Mouse (Mus musculus): ENCODE data around the gene Hoxb4. TPM values are rescaled to one million over a fixed set of nuclear protein-coding genes. Genes with fewer than 3 reads are reported as not detected.
A peak's percentile ranks its signal among the peaks of the same experiment; 100 is the strongest.

Hoxb4 gene
- total and polyA plus RNA-seq, 3 experiments, result 2.7 to 5.5 (median 3.3) TPM

GRCm38 (mm10) chr11:96316696-96317607 is 1.1 kb upstream of the Hoxb4 start:
- no peaks in the 10 kb centered on the region for H3K9me3 ChIP-seq (replicated peaks; ENCODE audit: low read length)
- in situ Hi-C loops (cut with MboI; ENCODE audit: low pct_ligation_motif_present, low pct_unique_long_range_greater_than_20kb, low sequenced_read_pairs) (loop anchor here (25.0 kb wide), 1 partner anchor 220 kb away; no protein-coding TSS in a partner anchor), dilution Hi-C loops (cut with MboI; ENCODE audit: extremely low pct_ligation_motif_present, extremely low pct_unique_long_range_greater_than_20kb, low sequenced_read_pairs) (no loop called here)
- no peak overlapping the region for H3K4me2 ChIP-seq (ENCODE audit: insufficient read depth, low read depth, poor library complexity, severe bottlenecking)
- DNase-seq (ENCODE audit: extremely low read depth), result no peak
- H3K9ac ChIP-seq (ENCODE audit: insufficient read depth, low read depth), result no peak overlapping the region
- H3K4me3 ChIP-seq (replicated peaks in 1 of 3; ENCODE audit: low read depth in 2 of 3, low read length in 2 of 3, poor library complexity in 1 of 3), result no peak overlapping the region
- peaks cover 4 to 16% of the 10 kb centered on the region in 2 experiments; a peak in 2 of 4 replicates for H3K4me1 ChIP-seq (ENCODE audit: control insufficient read depth in 1 of 2, insufficient read depth in 2 of 2)
- peaks cover 0 to 11% of the 10 kb centered on the region in 2 experiments for H3K36me3 ChIP-seq (replicated peaks in 1 of 2; ENCODE audit: control insufficient read depth in 1 of 2, insufficient read depth in 1 of 2, low read length in 1 of 2)
- H3K27ac ChIP-seq (ENCODE audit: insufficient read depth, low read depth), result no peak overlapping the region
- TF ChIP-seq SIN3A (IDR thresholded peaks at IDR 0.05; ENCODE audit: low read length) (no peak), ETS1 (conservative IDR thresholded peaks at IDR 0.05; ENCODE audit: low read depth, low read length) (no peak), TBP (conservative IDR thresholded peaks at IDR 0.05; ENCODE audit: low read depth, low read length) (no peak), JUND (conservative IDR thresholded peaks at IDR 0.05; ENCODE audit: low read depth, low read length) (no peak), RAD21 (IDR thresholded peaks at IDR 0.05; ENCODE audit: low read depth, low read length) (no peak), ELF1 (IDR thresholded peaks at IDR 0.05; ENCODE audit: low read depth, low read length) (no peak), NRF1 (IDR thresholded peaks at IDR 0.05; ENCODE audit: low read depth, low read length) (no peak)
- no peaks in the 10 kb centered on the region for H3K79me2 ChIP-seq (replicated peaks; ENCODE audit: control insufficient read depth, extremely low read depth, insufficient read depth, poor library complexity, severe bottlenecking)
- peaks cover 38% of the 10 kb centered on the region for H3K27me3 ChIP-seq (replicated peaks)

- Histone ChIP-seq H3K4me1 (ENCODE audit: control insufficient read depth in 1 of 2, insufficient read depth in 2 of 2) (peaks cover 4 to 15% of the 10 kb centered on the region in 2 experiments; a peak in 2 of 4 replicates), H3K27ac (ENCODE audit: insufficient read depth, low read depth) (no peak overlapping the region), H3K79me2 (replicated peaks; ENCODE audit: control insufficient read depth, extremely low read depth, insufficient read depth, poor library complexity, severe bottlenecking) (no peaks in the 10 kb centered on the region), H3K4me3 (replicated peaks in 1 of 3; ENCODE audit: low read depth in 2 of 3, low read length in 2 of 3, poor library complexity in 1 of 3) (peak overlapping the region; percentile 76 to 98 (median 82)), H3K36me3 (replicated peaks in 1 of 2; ENCODE audit: control insufficient read depth in 1 of 2, insufficient read depth in 1 of 2, low read length in 1 of 2) (peaks cover 0 to 11% of the 10 kb centered on the region in 2 experiments), H3K9me3 (replicated peaks; ENCODE audit: low read length) (no peaks in the 10 kb centered on the region), H3K4me2 (ENCODE audit: insufficient read depth, low read depth, poor library complexity, severe bottlenecking) (peak overlapping the region; percentile 81), H3K27me3 (replicated peaks) (peaks cover 24% of the 10 kb centered on the region), H3K9ac (ENCODE audit: insufficient read depth, low read depth) (peak overlapping the region; percentile 96)
- in situ Hi-C loops (cut with MboI; ENCODE audit: low pct_ligation_motif_present, low pct_unique_long_range_greater_than_20kb, low sequenced_read_pairs) (loop anchor here (25.0 kb wide), 1 partner anchor 219 kb away; no protein-coding TSS in a partner anchor), dilution Hi-C loops (cut with MboI; ENCODE audit: extremely low pct_ligation_motif_present, extremely low pct_unique_long_range_greater_than_20kb, low sequenced_read_pairs) (no loop called here)
- peak; percentile 95 for DNase-seq (ENCODE audit: extremely low read depth)
- TF ChIP-seq TBP (conservative IDR thresholded peaks at IDR 0.05; ENCODE audit: low read depth, low read length), result peak; percentile 83
- no peak for TF ChIP-seq ZC3H11A (IDR thresholded peaks at IDR 0.05; ENCODE audit: low read depth, low read length)
- peak; percentile 65; the same call in 1 of the 2 replicates for TF ChIP-seq MAZ (IDR thresholded peaks at IDR 0.05; ENCODE audit: low read depth, low read length)
- TF ChIP-seq KAT2A (IDR thresholded peaks at IDR 0.05; ENCODE audit: insufficient replicate concordance, low read length), result no peak
- TF ChIP-seq USF1 (IDR thresholded peaks at IDR 0.05; ENCODE audit: low read depth, low read length), result peak; percentile 96
- TF ChIP-seq ELF1 (IDR thresholded peaks at IDR 0.05; ENCODE audit: low read depth, low read length), result peak; percentile 89
- TF ChIP-seq PAX5 (IDR thresholded peaks at IDR 0.05; ENCODE audit: low read length), result no peak
- TF ChIP-seq JUN (IDR thresholded peaks at IDR 0.05; ENCODE audit: insufficient read depth, low read depth, low read length), result no peak
- TF ChIP-seq ZNF384 (IDR thresholded peaks at IDR 0.05; ENCODE audit: low read depth, low read length), result no peak
- TF ChIP-seq MAX (IDR thresholded peaks at IDR 0.05; ENCODE audit: low read length), result peak; percentile 97
- no peak for TF ChIP-seq SMC3 (IDR thresholded peaks at IDR 0.05; ENCODE audit: low read depth, low read length)
- TF ChIP-seq CTCF (conservative IDR thresholded peaks at IDR 0.05 in 1 of 2, IDR thresholded peaks at IDR 0.05 in 1 of 2; ENCODE audit: low read depth in 2 of 2, low read length in 2 of 2), result no peak
- TF ChIP-seq RCOR1 (conservative IDR thresholded peaks at IDR 0.05; ENCODE audit: low read depth, low read length), result no peak
- TF ChIP-seq NELFE (IDR thresholded peaks at IDR 0.05; ENCODE audit: low read depth, low read length), result peak; percentile 81
- no peak for TF ChIP-seq EP300 (IDR thresholded peaks at IDR 0.05; ENCODE audit: low read length)
- 0 out of 2 replicates have a peak, but pooled peaks have one; percentile 43 for TF ChIP-seq ZMIZ1 (IDR thresholded peaks at IDR 0.05; ENCODE audit: low read depth, low read length)
- TF ChIP-seq POLR2A (IDR thresholded peaks at IDR 0.05; ENCODE audit: low read depth, low read length), result peak; percentile 72
- TF ChIP-seq POLR2AphosphoS2 (IDR thresholded peaks at IDR 0.05; ENCODE audit: low read depth, low read length), result no peak
- 0 out of 2 replicates have a peak, but pooled peaks have one; percentile 6 for TF ChIP-seq ETS1 (conservative IDR thresholded peaks at IDR 0.05; ENCODE audit: low read depth, low read length)
- no peak; the same call in 1 of the 2 replicates for TF ChIP-seq SIN3A (IDR thresholded peaks at IDR 0.05; ENCODE audit: low read length)
- TF ChIP-seq MXI1 (IDR thresholded peaks at IDR 0.05; ENCODE audit: low read depth, low read length), result peak; percentile 15; the same call in 1 of the 2 replicates
- TF ChIP-seq MEF2A (IDR thresholded peaks at IDR 0.05; ENCODE audit: borderline replicate concordance, low read depth, low read length), result no peak
- no peak for TF ChIP-seq MAFK (IDR thresholded peaks at IDR 0.05; ENCODE audit: insufficient replicate concordance, low read length)
- TF ChIP-seq RAD21 (IDR thresholded peaks at IDR 0.05; ENCODE audit: low read depth, low read length), result no peak
- TF ChIP-seq NRF1 (IDR thresholded peaks at IDR 0.05; ENCODE audit: low read depth, low read length), result no peak
- peak; percentile 62; the same call in 1 of the 2 replicates for TF ChIP-seq BHLHE40 (IDR thresholded peaks at IDR 0.05; ENCODE audit: low read depth, low read length)
These were observed 452 bp downstream of the Hoxb4 start for GRCm38 (mm10) chr11:96318368-96319070.
